In genomic region chr11:70646691-70647650, GRCm38 (mm10) we compare ENCODE assay signal across 8 mouse cellular contexts. TPM values are rescaled to one million over a fixed set of nuclear protein-coding genes. Genes with fewer than 3 reads are reported as not detected.
DNase-seq lines count a peak whose midpoint lies in the region; ATAC-seq lines count a peak whose summit lies in the region.

Gene Rnf167 (plus strand): TSS chr11:70647235.
Gene Slc25a11 (minus strand): TSS chr11:70647479.

- ATAC-seq in hindbrain, embryonic 14.5 days (ENCODE audit: low FRiP score), result peak; percentile 89

- H3K27me3 ChIP-seq in hindbrain, embryonic 14.5 days (ENCODE audit: control insufficient read depth, insufficient read depth, low read length), result no peaks in the 10 kb centered on the region

- peak within 1 kb of the TSS; percentile 74 for H3K4me3 ChIP-seq in hindbrain, embryonic 14.5 days (replicated peaks; ENCODE audit: low read length)

- WGBS in hindbrain, embryonic 14.5 days, result under 1% methylated on average over 63 of the region's 63 CpGs

- peak within 1 kb of the TSS; percentile 100 for H3K4me2 ChIP-seq in hindbrain, embryonic 14.5 days (replicated peaks)

- peaks cover 68% of the 10 kb centered on the region for H3K36me3 ChIP-seq in hindbrain, embryonic 14.5 days (replicated peaks; ENCODE audit: control insufficient read depth, insufficient read depth)

- peaks cover 24% of the 10 kb centered on the region for H3K4me1 ChIP-seq in hindbrain, embryonic 14.5 days (replicated peaks; ENCODE audit: control insufficient read depth, insufficient read depth, low read length)

- H3K27ac ChIP-seq in hindbrain, embryonic 14.5 days, result peak within 1 kb of the TSS; percentile 91

- peak within 1 kb of the TSS; percentile 94 for H3K9ac ChIP-seq in hindbrain, embryonic 14.5 days

- peak; percentile 99 for DNase-seq in R1 (ENCODE audit: low read depth, low spot score)
- DNase-seq in cerebellum, postnatal 25 days, result peak; percentile 95 to 98
- DNase-seq in frontal cortex, postnatal 25 days (ENCODE audit: low spot score in 2 of 2), result peak; percentile 85 to 93
- peak; percentile 100 for DNase-seq in hindbrain, embryonic 14.5 days (ENCODE audit: low spot score)
- peak; percentile 94 to 95 for DNase-seq in layer of hippocampus, postnatal 36 days
- peak; percentile 99 for DNase-seq in lung, postnatal 36 days
- peak; percentile 100 for DNase-seq in retina, postnatal 1 day
- DNase-seq in urinary bladder, adult 18-20 months (ENCODE audit: low spot score in 2 of 2), result peak; percentile 85 to 94

- H3K9me3 ChIP-seq in hindbrain, embryonic 14.5 days (ENCODE audit: control insufficient read depth, low read length), result no peaks in the 10 kb centered on the region

RNA-seq across cellular contexts. Expression of gene Rnf167, which starts in this region (rescaled TPM):
- 90.6 and 93.4 TPM in 2 replicates for polyA plus RNA-seq in hindbrain, embryonic 14.5 days (2014; fragmentation: Nextera tagmentation; extraction: Ambion mirVana)
- 10 to 100 TPM; 85.6 to 88.0 TPM for total RNA-seq in layer of hippocampus, postnatal 36 days (2021)

RNA-seq across cellular contexts. Expression of gene Slc25a11, which starts in this region (rescaled TPM):
- polyA plus RNA-seq in hindbrain, embryonic 14.5 days (2014; fragmentation: Nextera tagmentation; extraction: Ambion mirVana), result 158 TPM in 2 replicates
- total RNA-seq in layer of hippocampus, postnatal 36 days (2021), result 100 to 1,000 TPM; 115 to 119 TPM

Comparison
In these comparisons a context has a peak if more than half of its experiments do, and no peak if none do; other contexts are left out.
1. Peak in every context shown above with its lines: DNase-seq, ATAC-seq, H3K4me3 ChIP-seq and H3K27ac ChIP-seq.